Mouse (Mus musculus) adrenal gland, adult 18-20 months (tissue): ENCODE measurements around the gene Dynlt1c. TPM values are rescaled to one million over a fixed set of nuclear protein-coding genes. Genes with fewer than 3 reads are reported as not detected.
"Not testable (repeated sequence)": the region's sequence is repeated elsewhere in the genome, so short reads cannot be mapped to it uniquely, and the experiment has no call there.

ENCODE experiments used
- DNase-seq, 2 experiments: peaks; one replicate each; pipeline ENCODE4 v3.0.0; 2021 to 2022; ENCODE audit warnings: low spot score in 2 of 2
- long read RNA-seq, 2 experiments: library from polyadenylated mRNA; stranded (forward); transcript quantifications; one replicate each; pipeline ENCODE4 v2.0.0; 2021
- total RNA-seq, 2 experiments: library from RNA; stranded (reverse); gene quantifications; 1 replicate in 1 of 2; 2 replicates in 1 of 2; pipeline ENCODE4 v1.2.3; 2021

The Dynlt1c gene
- total RNA-seq = 1 to 10 TPM; 7.9 to 8.8 TPM
- long read RNA-seq, experiment 1, transcript Dynlt1c-201 (5 exons, 2,589 nt) = major isoform, 20 of 22 reads
- long read RNA-seq, experiment 1, partial matches to known transcripts = 1 of 22 reads
- long read RNA-seq, experiment 1, other reads (novel, unspliced or antisense) = 1 of 22 reads
- long read RNA-seq, experiment 2, transcript Dynlt1c-201 (5 exons, 2,589 nt) = major isoform, 129 of 149 reads
- long read RNA-seq, experiment 2, partial matches to known transcripts = 15 of 149 reads
- long read RNA-seq, experiment 2, other reads (novel, unspliced or antisense) = 5 of 149 reads

GRCm38 (mm10) chr17:6601204-6601911, at the start of gene Dynlt1c:
TSS of gene Dynlt1c (plus strand) at chr17:6601671.
- DNase-seq = peak; percentile 60 to 62

DNA sequence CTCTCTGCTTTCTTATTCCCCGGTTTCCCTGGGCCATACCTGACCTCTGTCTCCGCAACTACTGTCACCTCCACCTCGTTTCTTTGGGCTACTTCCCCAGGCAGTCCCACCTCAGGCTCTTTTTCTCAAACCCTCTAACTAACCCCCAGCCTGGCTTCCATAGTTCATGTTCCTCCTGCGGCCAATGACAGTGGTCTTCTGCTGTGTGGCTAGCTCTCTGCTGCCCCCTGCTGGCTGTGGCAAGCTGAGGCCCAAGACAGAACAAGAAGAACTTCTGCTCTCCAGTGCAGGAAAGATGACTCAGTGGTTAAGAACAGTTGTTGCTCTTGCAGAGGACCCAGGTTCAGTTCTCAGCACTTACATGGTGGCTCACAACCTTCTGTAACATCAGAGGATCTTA, 47.7 kb upstream of the Dynlt1c start:
- DNase-seq = not testable (repeated sequence)

DNA sequence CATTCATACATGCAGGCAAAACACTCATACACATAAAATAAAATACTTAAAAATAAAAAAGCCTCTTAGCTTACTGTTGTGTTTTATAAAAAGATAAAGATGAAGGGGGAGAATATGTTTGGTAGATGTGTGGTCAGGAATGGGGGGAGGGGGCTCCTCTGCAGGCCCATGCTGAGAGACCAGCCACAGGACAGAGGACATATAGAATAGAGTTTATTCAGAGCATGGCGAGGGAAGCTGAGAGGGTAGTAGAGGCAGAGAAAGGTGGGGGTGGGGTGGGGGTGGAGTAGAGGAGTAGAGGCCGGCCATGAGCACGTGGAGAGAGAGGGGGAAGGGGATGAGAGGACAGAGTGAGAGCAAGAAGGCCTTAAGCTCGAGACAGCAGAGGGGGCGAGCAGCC, 47.2 kb upstream of the Dynlt1c start:
- DNase-seq = not testable (repeated sequence)

DNA sequence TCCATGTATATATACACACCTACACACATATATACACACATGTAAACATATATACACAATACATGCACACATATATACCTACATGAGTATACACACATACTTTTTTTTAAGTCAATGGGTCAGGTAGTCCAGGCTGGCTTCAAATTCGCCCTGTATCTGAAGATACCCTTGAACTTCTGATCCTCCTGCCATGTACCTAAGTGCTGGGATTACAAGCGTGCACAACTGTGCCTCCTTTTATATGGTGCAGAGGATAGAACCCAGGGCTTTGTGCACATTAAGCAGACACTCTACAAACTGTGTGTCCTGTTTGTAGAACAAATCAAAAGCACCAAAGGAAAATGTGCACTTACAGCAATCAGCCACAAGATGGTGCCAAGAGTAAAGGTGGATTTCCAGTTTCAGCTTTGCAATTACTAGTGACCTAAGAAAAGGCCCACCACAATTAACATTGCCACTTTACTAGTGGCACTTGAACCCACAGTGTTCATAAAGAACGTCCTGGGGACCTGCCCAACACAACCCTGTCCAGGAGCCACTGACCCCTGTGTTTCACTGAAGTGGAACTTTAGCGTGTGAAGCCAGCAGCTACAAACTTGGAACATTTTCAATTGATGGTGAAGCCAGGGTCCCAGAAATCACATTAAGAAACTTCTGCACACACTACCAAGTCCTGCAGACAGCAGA, 41.9 kb upstream of the Dynlt1c start:
- DNase-seq = not testable (repeated sequence)

GRCm38 (mm10) chr17:6564866-6565265, 36.6 kb upstream of the Dynlt1c start:
- not testable (repeated sequence) for DNase-seq

DNA sequence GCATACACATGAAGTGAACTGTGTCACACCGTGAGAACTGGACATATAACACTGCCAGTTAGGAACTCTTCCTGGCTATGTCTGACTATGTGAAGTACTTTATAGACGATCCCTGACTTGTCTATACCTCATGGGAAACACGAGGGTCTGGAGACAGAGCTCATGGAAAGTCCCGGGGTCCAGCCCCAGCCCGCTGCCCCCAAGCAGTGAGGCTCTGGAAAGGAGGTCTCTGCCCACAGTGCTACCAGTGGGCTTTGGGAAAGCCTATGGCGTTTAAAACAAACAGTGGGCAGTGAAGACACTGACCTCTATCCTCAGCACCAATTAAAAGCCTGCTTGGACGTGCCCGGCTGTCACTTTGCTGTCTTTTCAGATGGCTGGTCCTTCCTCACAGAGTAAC, 33.6 kb upstream of the Dynlt1c start:
- not testable (repeated sequence) for DNase-seq

DNA sequence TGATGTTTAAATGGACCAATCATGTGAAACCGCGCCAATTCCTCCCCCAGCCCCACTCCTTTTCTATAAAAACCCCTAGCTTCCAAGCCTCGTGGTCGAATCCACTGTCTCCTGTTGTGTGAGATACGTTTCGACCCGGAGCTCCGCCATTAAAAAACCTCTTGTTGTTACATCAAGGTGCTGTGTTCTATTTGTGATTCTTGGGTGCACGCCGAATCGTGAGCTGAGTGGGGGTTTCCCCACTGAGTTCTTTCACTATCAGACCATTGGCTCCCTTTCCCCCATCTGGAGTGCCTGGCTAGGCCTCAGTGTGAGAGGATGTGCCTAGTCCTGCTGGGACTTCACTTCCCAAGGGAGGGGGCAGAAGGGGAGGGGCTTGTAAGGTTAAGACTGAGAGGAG, 30.2 kb upstream of the Dynlt1c start:
- not testable (repeated sequence) for DNase-seq

DNA sequence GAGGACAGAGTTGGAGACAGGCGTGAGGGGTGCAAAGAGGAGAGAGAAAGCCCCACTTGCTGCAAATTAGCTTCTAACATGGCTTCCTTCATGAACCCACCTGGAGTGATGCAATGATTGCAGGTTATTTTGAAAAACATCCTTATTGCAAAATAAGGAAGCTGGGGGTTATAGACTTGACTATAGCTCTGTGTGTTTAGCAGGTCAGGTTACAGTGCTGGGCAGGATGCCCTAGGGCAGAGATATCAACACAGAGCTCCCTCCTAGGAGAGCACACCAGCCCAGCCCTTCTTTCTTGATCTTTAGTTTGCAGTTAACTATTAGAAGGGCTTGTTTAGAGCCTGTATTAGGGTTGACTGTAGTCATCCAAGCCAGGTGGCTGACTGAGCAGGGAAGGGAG, 29.3 kb upstream of the Dynlt1c start:
- DNase-seq = not testable (repeated sequence)

DNA sequence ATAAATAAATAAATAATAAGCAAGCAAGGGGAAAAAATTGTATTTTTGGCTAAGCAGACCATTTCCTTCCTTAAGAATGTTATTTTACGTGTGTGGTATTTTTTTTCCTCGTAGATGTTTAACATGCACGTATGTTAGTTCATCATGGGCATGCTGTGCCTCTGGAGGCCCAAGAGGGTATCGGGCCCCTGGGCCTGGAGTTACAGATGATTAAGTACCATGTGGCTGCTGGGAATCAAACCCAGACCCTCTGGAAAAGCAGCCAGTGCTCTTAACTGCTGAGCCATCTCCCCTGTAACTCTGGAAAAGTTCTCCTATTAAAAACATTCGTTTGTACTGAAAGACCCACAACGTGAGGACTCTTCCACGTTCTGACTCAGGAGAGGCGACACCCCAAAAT, 26.1 kb upstream of the Dynlt1c start:
- not testable (repeated sequence) for DNase-seq

DNA sequence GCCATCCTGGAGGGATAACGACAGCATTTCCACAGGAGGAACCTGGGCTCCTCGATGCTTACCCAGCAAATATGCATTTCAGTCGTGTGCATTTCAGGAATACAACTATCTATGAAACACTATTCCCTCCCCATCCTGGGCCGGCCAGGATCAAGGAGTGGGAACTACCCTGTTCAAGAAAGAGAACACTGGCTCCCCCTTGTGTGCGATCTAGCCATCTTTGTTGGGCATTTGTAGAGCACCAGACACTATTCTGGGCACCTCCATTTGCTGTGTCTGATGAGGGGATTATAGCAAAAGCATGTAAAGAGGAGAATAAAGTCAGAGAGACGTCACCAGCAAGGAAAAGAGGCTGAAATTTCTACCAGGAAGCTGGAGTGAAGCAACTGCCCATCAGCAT, 12.8 kb upstream of the Dynlt1c start:
- not testable (repeated sequence) for DNase-seq

DNA sequence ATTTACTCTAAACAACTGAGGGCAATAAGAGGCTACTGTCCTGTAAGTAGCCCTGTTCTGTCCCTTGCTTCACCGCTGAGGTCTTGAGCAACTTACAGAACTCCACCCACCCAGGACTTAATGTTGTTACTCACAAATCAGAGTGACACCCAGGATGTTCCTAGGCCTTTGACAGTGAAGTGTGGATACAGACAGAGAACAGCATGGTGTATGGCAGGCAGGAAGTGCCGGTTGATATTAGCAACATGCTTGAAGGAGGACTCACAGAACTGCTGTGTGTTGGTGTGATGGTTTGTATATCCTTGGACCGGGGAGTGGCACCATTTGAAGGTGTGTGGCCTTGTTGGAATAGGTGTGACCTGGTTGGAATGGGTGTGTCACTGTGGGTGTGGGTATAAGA, 9.4 kb upstream of the Dynlt1c start:
- not testable (repeated sequence) for DNase-seq

DNA sequence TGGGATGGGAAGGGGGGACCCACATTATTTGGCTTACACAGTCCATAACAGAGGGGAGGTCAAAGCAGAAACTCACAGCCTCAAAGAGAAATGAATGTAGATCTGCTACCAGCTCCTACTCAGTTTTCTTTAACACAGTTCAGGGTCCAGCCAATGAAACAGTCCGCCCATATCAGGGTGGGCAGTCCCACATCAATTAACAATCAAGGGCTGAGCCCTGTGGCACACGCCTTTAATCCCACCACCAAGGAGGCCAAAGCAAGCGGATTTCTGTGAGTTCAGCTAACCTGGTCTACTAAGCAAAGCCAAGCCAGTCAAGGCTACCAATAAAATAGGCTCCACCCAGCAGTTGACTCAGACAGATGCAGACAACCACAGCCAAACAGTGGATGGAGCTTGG, 7.6 kb upstream of the Dynlt1c start:
- DNase-seq = not testable (repeated sequence)

DNA sequence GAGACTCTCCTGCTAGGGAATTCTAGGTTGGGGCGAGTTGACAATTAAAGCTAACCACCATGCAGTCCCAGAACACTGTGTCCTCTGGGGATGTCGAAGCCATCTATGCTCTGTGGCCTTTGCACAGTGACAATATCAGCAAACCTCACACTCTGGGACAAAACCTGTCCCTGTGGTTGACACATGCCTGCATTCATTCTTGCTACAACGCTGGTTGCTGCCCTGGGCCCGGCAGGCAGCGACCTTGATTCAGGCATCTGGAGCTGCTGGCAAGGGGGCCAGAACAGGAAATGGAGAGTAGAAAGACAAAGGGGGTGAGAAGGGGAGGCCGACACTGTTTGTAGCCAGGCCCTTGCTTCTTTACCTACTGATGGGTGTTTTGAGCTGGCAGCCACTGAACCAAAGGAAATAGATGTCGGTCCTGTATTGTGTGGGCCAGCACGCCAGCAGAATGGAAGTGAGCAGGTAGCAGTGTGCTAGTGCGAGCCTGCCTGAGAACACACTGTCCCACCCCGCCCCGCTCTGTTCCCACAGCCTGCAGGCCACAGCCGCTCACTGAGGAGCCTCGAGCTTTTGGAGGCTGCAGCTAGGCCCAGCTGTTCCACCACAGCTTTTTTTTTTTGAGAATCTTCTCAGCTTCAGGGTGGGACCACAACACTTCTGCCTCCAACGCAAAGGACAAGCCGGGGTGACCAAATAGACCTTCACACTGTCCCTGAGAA, 5.5 kb upstream of the Dynlt1c start:
- DNase-seq = peak in 1 of 2 experiments; percentile 42

DNA sequence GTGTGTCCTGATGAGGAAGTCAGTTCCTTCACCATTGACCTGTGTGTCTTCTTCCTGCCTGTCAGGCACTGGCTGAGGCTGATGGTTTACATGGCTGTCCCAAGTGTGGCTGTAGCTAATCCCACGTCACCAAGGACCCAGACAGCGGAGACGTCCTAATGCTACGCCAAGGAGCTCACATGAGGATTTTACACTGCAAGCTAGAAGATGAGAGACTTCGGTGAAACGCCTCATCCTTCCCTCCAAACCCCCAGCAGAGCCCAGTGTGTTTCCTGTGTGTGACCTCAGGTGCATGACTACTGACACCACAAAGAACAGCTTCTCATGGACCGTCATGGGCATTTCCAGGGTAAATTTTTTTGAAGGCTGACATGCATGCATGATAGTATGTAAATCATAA, 3.1 kb upstream of the Dynlt1c start:
- DNase-seq = not testable (repeated sequence)

DNA sequence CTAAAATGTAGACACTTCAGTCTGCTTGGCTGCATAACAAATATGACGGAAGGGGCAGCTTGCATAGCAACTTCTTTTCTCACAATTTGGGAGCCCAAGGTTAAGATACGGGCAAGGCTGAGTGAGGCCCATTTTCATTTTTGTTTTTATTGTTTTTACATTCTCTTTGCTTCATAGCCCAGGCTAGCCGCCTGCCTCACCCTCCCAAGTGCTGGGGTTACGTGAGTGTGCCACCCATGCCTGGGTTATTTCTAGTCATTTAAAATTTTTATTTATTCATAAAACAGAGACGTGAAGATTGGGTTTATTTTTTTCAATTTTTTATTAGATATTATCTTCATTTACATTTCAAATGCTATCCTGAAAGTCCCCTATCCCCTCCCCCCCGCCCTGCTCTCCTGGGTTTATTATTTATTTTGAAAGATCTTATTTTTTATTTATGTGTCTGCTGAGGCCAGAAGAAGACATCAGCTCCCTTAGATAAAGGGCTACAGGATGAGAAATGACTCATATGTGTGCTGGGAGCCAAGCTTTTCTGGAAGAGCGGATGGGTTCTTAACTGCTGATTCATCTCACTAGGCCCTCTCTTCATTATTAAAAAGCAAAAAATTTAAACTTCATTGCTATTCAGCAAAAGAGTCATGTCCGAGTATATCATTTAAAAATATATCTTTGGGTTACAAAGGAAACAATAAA, 1.1 kb upstream of the Dynlt1c start:
- not testable (repeated sequence) for DNase-seq

- not testable (repeated sequence) for DNase-seq
Measured at GRCm38 (mm10) chr17:6602205-6602604, 734 bp downstream of the Dynlt1c start.

GRCm38 (mm10) chr17:6605347-6605746, 3.9 kb downstream of the Dynlt1c start:
- DNase-seq = not testable (repeated sequence)

GRCm38 (mm10) chr17:6613524-6613923, 12.1 kb downstream of the Dynlt1c start:
- DNase-seq = not testable (repeated sequence)

DNA sequence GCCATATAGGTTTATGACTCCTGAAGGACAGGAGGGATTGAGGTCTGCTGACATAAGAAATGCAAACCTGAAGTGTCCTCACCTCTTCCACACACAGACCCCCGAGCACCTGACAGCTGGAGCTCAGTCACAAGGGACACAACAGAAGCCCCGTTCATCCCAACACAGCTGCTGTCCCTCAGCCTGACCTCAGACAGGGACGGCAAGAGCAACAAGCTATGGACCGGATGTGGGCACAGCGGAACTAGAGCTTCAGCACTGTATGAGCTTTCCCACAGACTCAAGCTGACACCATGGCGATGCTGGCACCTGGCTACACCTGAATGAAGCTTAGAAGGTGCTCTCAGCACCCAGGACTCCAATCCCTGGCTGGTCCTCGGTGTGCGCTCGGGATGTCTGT, 12.8 kb downstream of the Dynlt1c start:
- not testable (repeated sequence) for DNase-seq

DNA sequence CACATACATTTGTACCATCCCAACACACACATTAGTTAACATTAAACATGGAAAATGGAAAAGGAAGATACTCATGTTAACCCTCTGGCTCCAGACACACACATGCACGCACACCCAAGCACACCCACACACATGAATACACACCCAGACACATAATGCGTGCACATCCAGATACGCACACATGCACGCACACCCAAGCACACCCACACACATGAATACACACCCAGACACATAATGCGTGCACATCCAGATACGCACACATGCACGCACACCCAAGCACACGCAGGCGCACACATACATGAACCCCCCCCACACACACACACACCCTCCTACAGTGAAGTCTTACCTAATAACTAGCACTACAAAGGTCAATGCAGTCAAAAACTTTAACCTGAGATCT, 15.3 kb downstream of the Dynlt1c start:
- DNase-seq = not testable (repeated sequence)
